Mouse (Mus musculus) G1E (cell line): ENCODE measurements around the gene AI593442. TPM values are rescaled to one million over a fixed set of nuclear protein-coding genes. Genes with fewer than 3 reads are reported as not detected.

Source experiments
- ATAC-seq: 2 replicates; pipeline ENCODE4 v1.8.0; 2016; ENCODE audit warnings: mild to moderate bottlenecking; ENCODE audit not compliant: insufficient number of reproducible peaks, poor library complexity, low FRiP score, severe bottlenecking; ENCODE audit errors: extremely low read depth
- DNase-seq: peaks from one replicate; pipeline ENCODE4 v3.0.0; 2012; ENCODE audit warnings: low spot score
- H3K27me3 ChIP-seq: 2 replicates; pipeline ENCODE4 v1.6.1; 2012; ENCODE audit warnings: mild to moderate bottlenecking, low read length, inconsistent platforms; ENCODE audit not compliant: insufficient read depth
- H3K36me3 ChIP-seq: replicated peaks from 2 replicates; pipeline ENCODE3; 2012; ENCODE audit warnings: mild to moderate bottlenecking, inconsistent platforms
- H3K4me1 ChIP-seq: 2 replicates; pipeline ENCODE4 v1.6.1; 2012; ENCODE audit warnings: low read depth, low read length, inconsistent platforms, mixed read lengths; ENCODE audit not compliant: insufficient read depth
- H3K4me3 ChIP-seq: 2 replicates; pipeline ENCODE4 v1.5.1; 2012; ENCODE audit warnings: low read depth, mild to moderate bottlenecking, inconsistent platforms, low read length, moderate library complexity, mixed read lengths
- H3K9me3 ChIP-seq: replicated peaks from 2 replicates; pipeline ENCODE4 v1.6.1; 2012; ENCODE audit warnings: inconsistent platforms
- CTCF ChIP-seq: IDR thresholded peaks from 2 replicates; pipeline ENCODE4 v1.5.1; 2012; ENCODE audit warnings: low read depth, low read length, inconsistent platforms, mixed read lengths
- GATA1 ChIP-seq: IDR thresholded peaks from 2 replicates; pipeline ENCODE4 v1.6.1; 2012; ENCODE audit warnings: borderline replicate concordance, low read length, inconsistent platforms, mixed read lengths
- GATA2 ChIP-seq: IDR thresholded peaks from 2 replicates; pipeline ENCODE4 v1.6.1; 2012; ENCODE audit warnings: low read depth, low read length, inconsistent platforms, borderline replicate concordance
- POLR2AphosphoS5 ChIP-seq: IDR thresholded peaks from 2 replicates; pipeline ENCODE4 v1.6.1; 2012; ENCODE audit warnings: low read depth, low read length, inconsistent platforms; ENCODE audit not compliant: insufficient replicate concordance
- TAL1 ChIP-seq: conservative IDR thresholded peaks from 2 replicates; pipeline ENCODE4 v1.6.1; 2012; ENCODE audit warnings: low read depth, low read length, inconsistent platforms, mixed read lengths
- polyA plus RNA-seq: library from polyadenylated mRNA; stranded (reverse); fragments of >175 nt; gene quantifications from 2 replicates; pipeline ENCODE4 v1.2.3, GENCODE M21; 2012
- total RNA-seq, 2 experiments: library from RNA; stranded (forward) in 1 of 2; stranded (reverse) in 1 of 2; fragments of 200-1000 nt in 1 of 2; fragments of >200 nt in 1 of 2; fragmentation: Nextera tagmentation in 1 of 2; gene quantifications; 2 replicates each; pipeline ENCODE4 v1.2.3; 2014 to 2017

AI593442 gene
- total RNA-seq (2014; fragmentation: Nextera tagmentation) (not detected in 2 replicates), total RNA-seq (2017) (0.05 and 0.06 TPM in 2 replicates), polyA plus RNA-seq (not detected in 2 replicates)

- Histone ChIP-seq H3K4me3 (no peak within 1 kb of the TSS), H3K27me3 (peaks cover 18% of the 10 kb centered on the region; the same call in 1 of the 2 replicates), H3K4me1 (no peaks in the 10 kb centered on the region), H3K36me3 (no peaks in the 10 kb centered on the region), H3K9me3 (no peaks in the 10 kb centered on the region)
- TF ChIP-seq CTCF (no peak), GATA2 (no peak), GATA1 (no peak), POLR2AphosphoS5 (no peak), TAL1 (no peak)
- DNase-seq (no peak), ATAC-seq (no peak)
These were observed at the start of gene AI593442 for GRCm38 (mm10) chr9:52679362-52679947. Gene AI593442 (minus strand): TSS chr9:52679780.

- H3K9me3 ChIP-seq, result no peaks in the 10 kb centered on the region
- H3K4me1 ChIP-seq, result no peaks in the 10 kb centered on the region
- no peaks in the 10 kb centered on the region; the same call in 1 of the 2 replicates for H3K27me3 ChIP-seq
- DNase-seq (no peak), ATAC-seq (no peak)
- no peak for TF ChIP-seq CTCF
- no peak for TF ChIP-seq GATA1
- no peak for TF ChIP-seq GATA2
- TF ChIP-seq TAL1, result no peak
- no peak for TF ChIP-seq POLR2AphosphoS5
- H3K4me3 ChIP-seq, result no peak overlapping the region
- no peaks in the 10 kb centered on the region for H3K36me3 ChIP-seq
These were observed 49.2 kb upstream of the AI593442 start for GRCm38 (mm10) chr9:52728806-52729205.

GRCm38 (mm10) chr9:52722626-52723025 lies 43.0 kb upstream of the AI593442 start:
- no peak overlapping the region for H3K4me3 ChIP-seq
- no peaks in the 10 kb centered on the region for H3K9me3 ChIP-seq
- H3K4me1 ChIP-seq, result no peaks in the 10 kb centered on the region
- TF ChIP-seq POLR2AphosphoS5 (no peak), GATA2 (no peak), TAL1 (no peak), CTCF (no peak), GATA1 (no peak)
- DNase-seq, result no peak
- ATAC-seq, result no peak
- no peaks in the 10 kb centered on the region for H3K27me3 ChIP-seq
- no peaks in the 10 kb centered on the region for H3K36me3 ChIP-seq

- TF ChIP-seq GATA2 (no peak), POLR2AphosphoS5 (no peak), GATA1 (no peak)
- ATAC-seq (no peak), DNase-seq (no peak)
- H3K9me3 ChIP-seq, result no peaks in the 10 kb centered on the region
- no peaks in the 10 kb centered on the region for H3K27me3 ChIP-seq
- H3K36me3 ChIP-seq, result no peaks in the 10 kb centered on the region
- no peak overlapping the region for H3K4me3 ChIP-seq
- no peaks in the 10 kb centered on the region for H3K4me1 ChIP-seq
These were observed 40.0 kb upstream of the AI593442 start for GRCm38 (mm10) chr9:52719562-52719961.

- Histone ChIP-seq H3K4me1 (no peaks in the 10 kb centered on the region), H3K27me3 (peaks cover 18% of the 10 kb centered on the region; the same call in 1 of the 2 replicates), H3K9me3 (no peaks in the 10 kb centered on the region), H3K4me3 (no peak overlapping the region), H3K36me3 (no peaks in the 10 kb centered on the region)
- DNase-seq, result no peak
- ATAC-seq, result no peak
- no peak for TF ChIP-seq GATA1
- TF ChIP-seq TAL1, result no peak
- no peak for TF ChIP-seq POLR2AphosphoS5
- TF ChIP-seq GATA2, result no peak
- TF ChIP-seq CTCF, result no peak
These were observed 456 bp upstream of the AI593442 start for GRCm38 (mm10) chr9:52680036-52680435.

GRCm38 (mm10) chr9:52678839-52679215 lies 753 bp downstream of the AI593442 start:
- no peak overlapping the region for H3K4me3 ChIP-seq
- H3K36me3 ChIP-seq, result no peaks in the 10 kb centered on the region
- no peak for ATAC-seq
- peaks cover 18% of the 10 kb centered on the region; the same call in 1 of the 2 replicates for H3K27me3 ChIP-seq
- no peaks in the 10 kb centered on the region for H3K4me1 ChIP-seq
- DNase-seq, result no peak
- TF ChIP-seq CTCF (no peak), GATA2 (no peak), GATA1 (no peak), POLR2AphosphoS5 (no peak), TAL1 (no peak)
- H3K9me3 ChIP-seq, result no peaks in the 10 kb centered on the region
